Mouse (Mus musculus): Measurements from ENCODE around the gene Gdnf. TPM values are rescaled to one million over a fixed set of nuclear protein-coding genes. Genes with fewer than 3 reads are reported as not detected.

Gene Gdnf
- total and polyA plus RNA-seq, 3 experiments: not detected

DNA sequence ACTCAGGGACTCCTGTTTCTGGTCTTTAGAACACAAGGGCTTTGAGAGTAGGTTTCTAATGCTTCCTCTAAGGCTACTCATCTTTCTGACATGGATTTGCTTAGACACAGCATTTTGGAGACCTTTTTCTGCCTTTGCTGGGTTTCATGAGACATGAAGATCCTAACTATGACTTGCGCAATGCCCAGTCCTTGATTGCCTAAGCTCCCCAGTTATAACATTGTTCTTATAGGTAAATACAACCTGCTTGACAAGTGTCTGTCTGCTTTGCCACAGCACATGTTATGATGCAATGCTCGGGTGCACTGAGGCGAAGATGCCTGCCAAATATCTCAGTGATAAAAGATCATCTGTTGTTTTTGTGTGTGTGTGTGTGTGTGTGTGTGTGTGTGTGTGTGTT, 54.7 kb downstream of the Gdnf start:
- H3K27ac ChIP-seq (ENCODE audit: insufficient read depth, low read depth): no peak overlapping the region
- no peaks in the 10 kb centered on the region for H3K27me3 ChIP-seq (replicated peaks)

DNA sequence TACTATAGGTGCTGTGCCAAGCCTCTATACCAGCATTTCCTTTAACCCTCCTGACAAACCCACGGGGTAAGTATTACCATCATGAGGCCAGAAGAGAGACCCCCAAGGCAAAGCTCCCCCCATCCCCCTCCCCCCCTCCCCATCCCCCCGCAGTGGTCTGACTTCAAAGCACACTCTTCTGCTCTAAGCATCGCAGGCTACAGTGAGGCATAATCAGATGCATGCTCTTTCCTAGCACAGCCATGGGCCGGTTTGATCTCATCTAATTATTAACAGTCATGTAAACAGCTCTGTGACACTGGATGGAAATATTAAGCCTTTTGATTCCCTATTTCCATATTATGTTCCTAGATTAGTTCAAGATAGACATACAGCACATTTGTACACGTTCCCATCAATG, 61.8 kb downstream of the Gdnf start:
- dilution Hi-C loops (cut with MboI; ENCODE audit: extremely low pct_ligation_motif_present, extremely low pct_unique_long_range_greater_than_20kb, low sequenced_read_pairs) (no loop called here), in situ Hi-C loops (cut with MboI; ENCODE audit: low pct_ligation_motif_present, low pct_unique_long_range_greater_than_20kb, low sequenced_read_pairs) (no loop called here)
- no peaks in the 10 kb centered on the region for H3K4me1 ChIP-seq (ENCODE audit: control insufficient read depth in 1 of 2, insufficient read depth in 2 of 2)
- H3K9ac ChIP-seq (ENCODE audit: insufficient read depth, low read depth): no peak overlapping the region
- H3K79me2 ChIP-seq (replicated peaks; ENCODE audit: control insufficient read depth, extremely low read depth, insufficient read depth, poor library complexity, severe bottlenecking): no peaks in the 10 kb centered on the region
- no peaks in the 10 kb centered on the region for H3K27me3 ChIP-seq (replicated peaks)
- no peak overlapping the region for H3K27ac ChIP-seq (ENCODE audit: insufficient read depth, low read depth)
- H3K9me3 ChIP-seq (replicated peaks; ENCODE audit: low read length): no peaks in the 10 kb centered on the region
- no peak overlapping the region for H3K4me3 ChIP-seq (replicated peaks in 1 of 3; ENCODE audit: low read depth in 2 of 3, low read length in 2 of 3, poor library complexity in 1 of 3)
- no peak overlapping the region for H3K4me2 ChIP-seq (ENCODE audit: insufficient read depth, low read depth, poor library complexity, severe bottlenecking)
- H3K36me3 ChIP-seq (replicated peaks in 1 of 2; ENCODE audit: control insufficient read depth in 1 of 2, insufficient read depth in 1 of 2, low read length in 1 of 2): peaks cover 0 to 12% of the 10 kb centered on the region in 2 experiments
- TF ChIP-seq ETS1 (conservative IDR thresholded peaks at IDR 0.05; ENCODE audit: low read depth, low read length) (no peak), RAD21 (IDR thresholded peaks at IDR 0.05; ENCODE audit: low read depth, low read length) (no peak), ZNF384 (IDR thresholded peaks at IDR 0.05; ENCODE audit: low read depth, low read length) (no peak), ZMIZ1 (IDR thresholded peaks at IDR 0.05; ENCODE audit: low read depth, low read length) (no peak), TBP (conservative IDR thresholded peaks at IDR 0.05; ENCODE audit: low read depth, low read length) (no peak), RCOR1 (conservative IDR thresholded peaks at IDR 0.05; ENCODE audit: low read depth, low read length) (no peak), ELF1 (IDR thresholded peaks at IDR 0.05; ENCODE audit: low read depth, low read length) (no peak), NRF1 (IDR thresholded peaks at IDR 0.05; ENCODE audit: low read depth, low read length) (no peak), MAZ (IDR thresholded peaks at IDR 0.05; ENCODE audit: low read depth, low read length) (no peak), USF1 (IDR thresholded peaks at IDR 0.05; ENCODE audit: low read depth, low read length) (no peak), GABPA (IDR thresholded peaks at IDR 0.05; ENCODE audit: insufficient replicate concordance, low read depth, low read length) (no peak), CTCF (conservative IDR thresholded peaks at IDR 0.05 in 1 of 2, IDR thresholded peaks at IDR 0.05 in 1 of 2; ENCODE audit: low read depth in 2 of 2, low read length in 2 of 2) (no peak), KAT2A (IDR thresholded peaks at IDR 0.05; ENCODE audit: insufficient replicate concordance, low read length) (no peak), BHLHE40 (IDR thresholded peaks at IDR 0.05; ENCODE audit: low read depth, low read length) (no peak), POLR2AphosphoS2 (IDR thresholded peaks at IDR 0.05; ENCODE audit: low read depth, low read length) (no peak), SMC3 (IDR thresholded peaks at IDR 0.05; ENCODE audit: low read depth, low read length) (no peak), ZC3H11A (IDR thresholded peaks at IDR 0.05; ENCODE audit: low read depth, low read length) (no peak), MEF2A (IDR thresholded peaks at IDR 0.05; ENCODE audit: borderline replicate concordance, low read depth, low read length) (no peak), HCFC1 (IDR thresholded peaks at IDR 0.05; ENCODE audit: low read depth, low read length) (no peak), TCF12 (IDR thresholded peaks at IDR 0.05; ENCODE audit: low read depth, low read length) (no peak)
- DNase-seq (ENCODE audit: extremely low read depth): no peak

More for the DNA sequence above, 54.7 kb downstream of the Gdnf start:
- H3K36me3 ChIP-seq (replicated peaks in 1 of 2; ENCODE audit: control insufficient read depth in 1 of 2, insufficient read depth in 1 of 2, low read length in 1 of 2): no peaks in the 10 kb centered on the region
- TF ChIP-seq MAZ (IDR thresholded peaks at IDR 0.05; ENCODE audit: low read depth, low read length) (no peak), RAD21 (IDR thresholded peaks at IDR 0.05; ENCODE audit: low read depth, low read length) (no peak), PAX5 (IDR thresholded peaks at IDR 0.05; ENCODE audit: low read length) (no peak), CHD1 (IDR thresholded peaks at IDR 0.05; ENCODE audit: low read depth, low read length) (no peak), SIN3A (IDR thresholded peaks at IDR 0.05; ENCODE audit: low read length) (no peak), NELFE (IDR thresholded peaks at IDR 0.05; ENCODE audit: low read depth, low read length) (no peak), RCOR1 (conservative IDR thresholded peaks at IDR 0.05; ENCODE audit: low read depth, low read length) (no peak), UBTF (IDR thresholded peaks at IDR 0.05; ENCODE audit: low read depth, low read length) (no peak), TBP (conservative IDR thresholded peaks at IDR 0.05; ENCODE audit: low read depth, low read length) (no peak), MEF2A (IDR thresholded peaks at IDR 0.05; ENCODE audit: borderline replicate concordance, low read depth, low read length) (no peak), CTCF (conservative IDR thresholded peaks at IDR 0.05 in 1 of 2, IDR thresholded peaks at IDR 0.05 in 1 of 2; ENCODE audit: low read depth in 2 of 2, low read length in 2 of 2) (no peak), POLR2AphosphoS2 (IDR thresholded peaks at IDR 0.05; ENCODE audit: low read depth, low read length) (no peak), MXI1 (IDR thresholded peaks at IDR 0.05; ENCODE audit: low read depth, low read length) (no peak), JUN (IDR thresholded peaks at IDR 0.05; ENCODE audit: insufficient read depth, low read depth, low read length) (no peak)
- H3K9ac ChIP-seq (ENCODE audit: insufficient read depth, low read depth): no peak overlapping the region
- no peak for DNase-seq (ENCODE audit: extremely low read depth)
- in situ Hi-C loops (cut with MboI; ENCODE audit: low pct_ligation_motif_present, low pct_unique_long_range_greater_than_20kb, low sequenced_read_pairs) (no loop called here), dilution Hi-C loops (cut with MboI; ENCODE audit: extremely low pct_ligation_motif_present, extremely low pct_unique_long_range_greater_than_20kb, low sequenced_read_pairs) (no loop called here)
- H3K4me3 ChIP-seq (replicated peaks in 1 of 3; ENCODE audit: low read depth in 2 of 3, low read length in 2 of 3, poor library complexity in 1 of 3): no peak overlapping the region
- no peak overlapping the region for H3K4me2 ChIP-seq (ENCODE audit: insufficient read depth, low read depth, poor library complexity, severe bottlenecking)
- peaks cover 13 to 17% of the 10 kb centered on the region in 2 experiments; a peak in 3 of 4 replicates for H3K4me1 ChIP-seq (ENCODE audit: control insufficient read depth in 1 of 2, insufficient read depth in 2 of 2)
- H3K9me3 ChIP-seq (replicated peaks; ENCODE audit: low read length): no peaks in the 10 kb centered on the region
- H3K79me2 ChIP-seq (replicated peaks; ENCODE audit: control insufficient read depth, extremely low read depth, insufficient read depth, poor library complexity, severe bottlenecking): no peaks in the 10 kb centered on the region
